Mouse (Mus musculus) midbrain, postnatal 0 days (tissue): ENCODE data around the gene Inka1. TPM values are rescaled to one million over a fixed set of nuclear protein-coding genes. Genes with fewer than 3 reads are reported as not detected.

Experiments used
- ATAC-seq: fragments of 200-750 bp; cut with Nextera tagmentation; 2 replicates; pipeline ENCODE4 v1.8.0; 2017; ENCODE audit warnings: moderate number of reproducible peaks, mild to moderate bottlenecking, moderate TSS enrichment, moderate library complexity; ENCODE audit not compliant: low FRiP score
- DNase-seq: peaks from one replicate; pipeline ENCODE4 v3.0.0-alpha.2; 2015; ENCODE audit warnings: low spot score
- H3K27ac ChIP-seq: fragments of 300-500 bp; sonication (generic); 2 replicates; pipeline ENCODE4 v1.5.1; 2014; ENCODE audit warnings: low read depth, mild to moderate bottlenecking, low read length, mixed read lengths
- H3K27me3 ChIP-seq: fragments of 300-500 bp; sonication (generic); 2 replicates; pipeline ENCODE4 v1.6.1; 2014; ENCODE audit warnings: low read length, control low read depth, mixed read lengths; ENCODE audit not compliant: insufficient read depth
- H3K36me3 ChIP-seq: fragments of 300-500 bp; sonication (generic); 2 replicates; pipeline ENCODE4 v1.6.1; 2014; ENCODE audit warnings: low read length, control low read depth, mixed read lengths; ENCODE audit not compliant: insufficient read depth
- H3K4me1 ChIP-seq: fragments of 300-500 bp; sonication (generic); 2 replicates; pipeline ENCODE4 v1.6.1; 2014; ENCODE audit warnings: mild to moderate bottlenecking, control low read depth, antibody characterized with exemption, low read length, mixed read lengths; ENCODE audit not compliant: insufficient read depth
- H3K4me2 ChIP-seq: fragments of 300-500 bp; sonication (generic); 2 replicates; pipeline ENCODE4 v1.6.1; 2014; ENCODE audit warnings: low read depth, mild to moderate bottlenecking, low read length, mixed read lengths; ENCODE audit not compliant: poor library complexity, severe bottlenecking
- H3K4me3 ChIP-seq: fragments of 300-500 bp; sonication (generic); 2 replicates; pipeline ENCODE4 v1.5.1; 2014; ENCODE audit warnings: low read depth, mild to moderate bottlenecking, low read length, moderate library complexity
- H3K9ac ChIP-seq: fragments of 300-500 bp; sonication (generic); replicated peaks from 2 replicates; pipeline ENCODE4 v1.6.1; 2014; ENCODE audit warnings: mild to moderate bottlenecking, low read length, moderate library complexity, mixed read lengths; ENCODE audit not compliant: poor library complexity, severe bottlenecking
- H3K9me3 ChIP-seq: fragments of 300-500 bp; sonication (generic); 2 replicates; pipeline ENCODE4 v1.6.1; 2016; ENCODE audit warnings: low read length, control low read depth
- CTCF ChIP-seq: IDR thresholded peaks from 2 replicates; pipeline ENCODE4 v1.5.1; 2016; ENCODE audit warnings: antibody characterized with exemption, mild to moderate bottlenecking
- WGBS: fragments of 180-500 bp; shearing (Covaris S2); extraction: QIAGEN DNeasy Blood & Tissue Kit; methylation state at CpG from one replicate; pipeline ENCODE4 v1.1.7; 2014; 5-methylcytosine and 5-hydroxymethylcytosine counted together
- polyA plus RNA-seq: library from polyadenylated mRNA; unstranded; fragments of >200 nt; fragmentation: Nextera tagmentation; extraction: Ambion mirVana; gene quantifications from 2 replicates; pipeline ENCODE4 v1.2.1, GENCODE M21; 2015
- total RNA-seq: library from RNA; depleted of rRNA; stranded (reverse); fragments of >200 nt; gene quantifications from 2 replicates; pipeline ENCODE4 v1.2.3, GENCODE M21; 2014

The Inka1 gene
- total and polyA plus RNA-seq, 2 experiments from 2014 or later, result 14.8 to 16.2 TPM

DNA sequence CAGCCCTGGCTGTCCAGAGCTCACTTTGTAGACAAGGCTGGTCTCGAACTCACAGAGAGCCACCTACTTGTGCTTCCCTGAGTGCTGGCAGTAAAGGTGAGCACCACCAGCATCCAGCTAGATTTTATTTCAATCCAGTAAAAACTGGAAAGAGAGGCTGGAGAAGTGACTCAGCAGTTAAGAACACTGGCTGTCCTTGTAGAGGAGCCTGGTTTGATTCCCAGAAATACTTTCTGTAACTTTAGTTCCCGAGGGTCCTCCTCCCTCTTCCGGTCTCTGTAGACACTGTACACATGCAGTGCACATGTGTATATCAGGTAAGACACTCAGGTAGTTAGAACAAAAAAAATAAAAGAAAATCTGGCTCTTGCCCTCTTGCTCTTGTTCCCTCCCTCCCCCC is 2.3 kb upstream of the Inka1 start:
- Histone ChIP-seq H3K4me3 (no peak overlapping the region), H3K36me3 (no peaks in the 10 kb centered on the region), H3K27ac (no peak overlapping the region), H3K4me2 (no peak overlapping the region), H3K9ac (no peak overlapping the region), H3K27me3 (0 out of 2 replicates have a peak, but pooled peaks cover 4% of the 10 kb centered on the region), H3K4me1 (peaks cover 6% of the 10 kb centered on the region), H3K9me3 (no peaks in the 10 kb centered on the region)
- 78% methylated on average over 3 of the region's 3 CpGs for WGBS
- DNase-seq (no peak), ATAC-seq (no peak)
- no peak for TF ChIP-seq CTCF

DNA sequence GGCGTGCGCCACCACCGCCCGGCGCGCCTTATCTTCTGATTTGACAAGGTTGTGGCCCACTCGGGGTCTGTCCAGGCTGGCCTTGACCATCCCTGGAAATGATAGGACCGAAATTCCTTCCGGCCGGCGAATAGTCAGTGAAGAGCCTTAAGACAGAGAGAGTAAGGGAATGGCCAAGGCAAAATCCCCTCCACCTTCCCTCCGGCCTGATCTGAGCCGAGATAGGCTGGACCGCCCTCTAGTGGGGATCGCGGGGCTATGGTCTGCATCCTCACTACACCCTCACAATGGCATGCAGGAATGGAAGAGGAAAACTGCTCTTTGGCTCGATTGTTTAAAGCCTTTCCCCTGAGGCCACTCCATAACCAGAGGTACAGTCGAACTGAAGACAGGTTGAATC is 697 bp upstream of the Inka1 start:
- H3K9ac ChIP-seq, result no peak overlapping the region
- whole genome bisulfite sequencing, result 7% methylated on average over 18 of the region's 18 CpGs
- peak; percentile 81 for DNase-seq
- 0 out of 2 replicates have a peak, but pooled peaks cover 3% of the 10 kb centered on the region for H3K36me3 ChIP-seq
- H3K27me3 ChIP-seq, result 0 out of 2 replicates have a peak, but pooled peaks cover 4% of the 10 kb centered on the region
- peak overlapping the region; percentile 67 for H3K4me3 ChIP-seq
- peaks cover 6% of the 10 kb centered on the region for H3K4me1 ChIP-seq
- H3K4me2 ChIP-seq, result peak overlapping the region; percentile 69
- no peak overlapping the region; the same call in 1 of the 2 replicates for H3K27ac ChIP-seq
- H3K9me3 ChIP-seq, result no peaks in the 10 kb centered on the region
- peak; percentile 92 for TF ChIP-seq CTCF
- ATAC-seq, result peak; percentile 47; the same call in 1 of the 2 replicates

DNA sequence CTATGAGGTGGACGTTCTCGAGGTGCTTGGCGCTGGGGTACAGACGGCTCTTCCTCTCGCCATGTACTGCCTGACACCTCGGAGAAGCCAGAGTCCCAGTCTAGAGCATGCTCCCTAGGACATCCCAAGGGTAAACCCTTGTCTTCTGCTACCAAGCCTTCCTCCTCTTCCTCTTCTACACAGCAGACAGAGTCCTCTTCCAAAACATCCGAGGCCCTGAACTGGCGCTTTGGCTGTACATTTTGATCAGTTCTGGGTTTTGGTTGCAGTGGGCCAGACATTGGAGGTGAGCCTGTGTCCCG is 974 bp downstream of the Inka1 start:
- Histone ChIP-seq H3K27ac (peak overlapping the region; percentile 52; the same call in 1 of the 2 replicates), H3K9ac (0 out of 2 replicates have a peak overlapping the region, but pooled peaks have one; percentile 46), H3K4me1 (peaks cover 6% of the 10 kb centered on the region), H3K4me3 (peak overlapping the region; percentile 67), H3K36me3 (0 out of 2 replicates have a peak, but pooled peaks cover 3% of the 10 kb centered on the region), H3K4me2 (peak overlapping the region; percentile 69), H3K27me3 (0 out of 2 replicates have a peak, but pooled peaks cover 4% of the 10 kb centered on the region), H3K9me3 (no peaks in the 10 kb centered on the region)
- DNase-seq (no peak), ATAC-seq (no peak)
- WGBS, result 71% methylated on average over 9 of the region's 9 CpGs
- no peak for TF ChIP-seq CTCF

DNA sequence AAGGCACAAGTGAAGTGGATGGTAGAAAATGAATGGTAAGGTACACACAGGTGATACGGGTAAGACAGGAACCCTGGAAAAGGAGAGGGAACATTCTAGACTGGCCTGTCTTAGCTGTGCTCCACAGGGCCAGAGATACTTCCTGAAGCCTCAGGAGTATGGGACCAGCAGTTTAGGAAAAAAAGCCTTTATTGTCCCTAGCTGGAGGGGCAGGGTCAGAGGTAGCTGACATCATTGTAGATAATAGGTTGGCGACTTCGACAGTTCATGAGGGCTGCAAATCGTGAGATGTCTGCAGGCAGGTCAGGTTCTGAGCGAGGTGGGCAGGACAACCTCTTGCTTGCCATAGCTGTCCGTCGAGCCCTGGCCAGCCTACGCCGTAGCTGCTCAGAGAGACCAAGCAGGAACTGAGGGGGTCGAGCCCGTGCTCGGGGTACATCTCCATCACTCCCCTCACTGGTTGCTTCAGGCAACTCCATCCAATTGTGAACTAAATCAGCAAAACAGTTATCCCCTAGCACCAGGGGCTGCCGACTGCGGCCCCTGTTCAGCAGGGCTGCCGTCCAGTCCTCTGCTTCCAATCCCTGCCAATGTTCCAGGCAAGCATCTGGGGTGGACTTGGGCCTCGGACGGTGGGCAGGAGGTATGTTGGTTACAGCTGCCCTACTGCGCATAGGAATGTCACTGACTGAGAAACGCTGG is 1.5 kb downstream of the Inka1 start:
- WGBS, result 76% methylated on average over 19 of the region's 19 CpGs
- H3K4me3 ChIP-seq, result peak overlapping the region; percentile 67
- H3K4me1 ChIP-seq, result peaks cover 6% of the 10 kb centered on the region
- H3K27me3 ChIP-seq, result 0 out of 2 replicates have a peak, but pooled peaks cover 4% of the 10 kb centered on the region
- peak overlapping the region; percentile 52; the same call in 1 of the 2 replicates for H3K27ac ChIP-seq
- ATAC-seq, result no peak
- no peaks in the 10 kb centered on the region for H3K9me3 ChIP-seq
- no peak for TF ChIP-seq CTCF
- peak overlapping the region; percentile 69 for H3K4me2 ChIP-seq
- 0 out of 2 replicates have a peak, but pooled peaks cover 3% of the 10 kb centered on the region for H3K36me3 ChIP-seq
- DNase-seq, result no peak
- H3K9ac ChIP-seq, result 0 out of 2 replicates have a peak overlapping the region, but pooled peaks have one; percentile 33

DNA sequence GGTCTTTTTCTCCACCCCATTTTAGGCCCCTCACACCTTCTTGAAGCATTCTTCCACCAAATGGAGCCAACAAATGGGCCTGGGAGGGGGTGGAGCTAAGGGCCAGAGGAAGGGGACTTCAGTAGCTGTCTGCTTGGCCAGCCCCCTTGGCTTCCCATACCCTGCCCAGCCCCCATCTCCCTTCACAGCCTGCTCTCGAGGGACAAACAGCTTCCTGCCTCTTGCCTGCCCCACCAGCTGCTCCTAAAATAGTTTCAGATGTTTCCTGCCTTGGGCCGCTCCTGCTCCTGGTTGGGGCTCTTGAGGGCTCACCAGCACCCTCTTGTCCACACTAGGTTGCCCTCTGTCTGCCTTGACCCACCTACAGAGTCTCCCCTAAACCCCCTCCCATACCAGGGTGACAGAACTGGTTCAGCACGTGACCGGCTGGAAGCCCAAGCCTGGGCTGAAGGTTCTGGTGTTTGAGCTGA is 2.2 kb downstream of the Inka1 start:
- Histone ChIP-seq H3K4me3 (no peak overlapping the region), H3K9ac (no peak overlapping the region), H3K9me3 (no peaks in the 10 kb centered on the region), H3K36me3 (0 out of 2 replicates have a peak, but pooled peaks cover 3% of the 10 kb centered on the region), H3K4me1 (peaks cover 6% of the 10 kb centered on the region), H3K27ac (peak overlapping the region; percentile 34; the same call in 1 of the 2 replicates), H3K27me3 (0 out of 2 replicates have a peak, but pooled peaks cover 4% of the 10 kb centered on the region), H3K4me2 (0 out of 2 replicates have a peak overlapping the region, but pooled peaks have one; percentile 18)
- ATAC-seq (no peak), DNase-seq (peak; percentile 47)
- TF ChIP-seq CTCF, result no peak
- 46% methylated on average over 4 of the region's 4 CpGs for WGBS
